Mouse (Mus musculus): ENCODE measurements around the gene Sema4a.

Gene Sema4a

GRCm38 (mm10) chr3:88486043-88486442, 25.1 kb upstream of the Sema4a start:
- no peak for DNase-seq

DNA sequence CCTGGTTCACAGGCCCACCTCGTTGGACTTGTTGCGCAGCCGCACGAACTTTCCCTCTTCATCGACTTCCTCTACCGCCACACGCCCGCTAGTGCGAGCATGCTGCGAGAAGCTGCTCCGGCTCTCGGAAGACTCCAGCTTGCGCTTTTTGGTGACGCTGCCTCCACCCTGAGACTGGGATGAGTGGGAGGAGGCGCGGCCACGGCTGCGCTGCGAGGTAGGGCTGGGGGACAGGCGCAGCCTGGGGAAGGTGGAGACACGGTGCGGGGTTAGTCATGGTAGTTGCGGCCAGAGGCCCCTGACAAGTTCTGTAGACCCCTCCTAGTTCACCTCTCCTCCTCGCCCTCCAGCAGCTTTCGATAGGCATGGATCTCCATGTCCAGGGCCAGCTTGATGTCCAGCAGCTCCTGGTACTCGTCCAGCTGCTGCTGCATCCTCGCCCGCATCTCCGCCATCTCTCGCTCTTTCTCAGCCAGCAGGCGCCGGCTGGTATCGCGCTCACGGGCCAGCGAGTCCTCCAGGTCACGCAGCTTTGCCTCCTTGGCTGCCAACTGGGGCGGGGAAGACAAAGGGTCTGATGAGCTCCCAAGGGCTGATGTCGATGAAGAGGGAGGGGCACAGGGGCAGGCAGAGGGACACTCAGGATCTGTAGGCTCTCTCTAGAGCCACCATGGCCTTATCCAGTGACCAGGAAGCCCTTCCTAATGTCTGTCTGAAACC, 23.8 kb upstream of the Sema4a start:
- DNase-seq, result no peak

- DNase-seq, result peak; percentile 75 to 89
These were observed 22.6 kb upstream of the Sema4a start for GRCm38 (mm10) chr3:88483621-88484020.

DNA sequence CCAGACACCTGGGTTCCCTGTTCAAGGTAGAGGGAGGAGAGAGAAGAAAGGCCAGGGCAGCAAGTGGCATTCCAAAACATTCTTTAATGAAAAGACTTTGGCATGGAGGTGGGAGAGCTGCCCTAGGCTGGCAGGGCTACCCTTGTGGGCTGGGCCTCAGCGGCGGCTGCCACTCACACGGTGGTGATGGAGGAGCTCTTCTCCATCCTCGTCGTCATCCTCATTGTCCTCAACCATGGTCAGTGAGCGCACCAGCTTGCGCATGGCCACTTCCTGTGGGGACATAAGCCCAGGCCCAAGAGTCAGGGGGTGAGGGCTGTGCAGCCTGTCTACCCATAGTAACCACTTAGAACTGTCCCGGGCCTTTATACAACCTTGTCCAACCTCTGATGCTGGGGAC, 22.2 kb upstream of the Sema4a start:
- no peak for DNase-seq

DNA sequence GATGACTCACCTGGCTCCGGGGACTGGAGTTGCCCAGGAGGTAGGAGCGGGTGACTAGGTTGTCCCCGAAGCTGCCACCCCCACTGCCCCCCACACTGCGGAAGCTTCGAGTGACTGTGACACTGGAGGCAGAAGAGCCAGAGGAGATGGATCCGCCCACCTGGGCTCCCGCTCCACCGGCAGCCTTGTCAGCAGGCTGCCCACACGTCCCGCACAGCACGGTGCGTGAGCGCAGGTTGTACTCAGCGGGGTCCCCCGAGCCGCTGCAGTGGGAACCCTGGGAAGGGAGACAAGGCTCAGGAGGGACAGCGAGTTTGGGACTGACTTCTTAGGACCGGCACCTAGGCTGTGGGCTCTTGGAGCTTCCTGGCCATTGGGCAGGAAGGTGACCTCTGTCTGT, 21.4 kb upstream of the Sema4a start:
- no peak for DNase-seq

DNA sequence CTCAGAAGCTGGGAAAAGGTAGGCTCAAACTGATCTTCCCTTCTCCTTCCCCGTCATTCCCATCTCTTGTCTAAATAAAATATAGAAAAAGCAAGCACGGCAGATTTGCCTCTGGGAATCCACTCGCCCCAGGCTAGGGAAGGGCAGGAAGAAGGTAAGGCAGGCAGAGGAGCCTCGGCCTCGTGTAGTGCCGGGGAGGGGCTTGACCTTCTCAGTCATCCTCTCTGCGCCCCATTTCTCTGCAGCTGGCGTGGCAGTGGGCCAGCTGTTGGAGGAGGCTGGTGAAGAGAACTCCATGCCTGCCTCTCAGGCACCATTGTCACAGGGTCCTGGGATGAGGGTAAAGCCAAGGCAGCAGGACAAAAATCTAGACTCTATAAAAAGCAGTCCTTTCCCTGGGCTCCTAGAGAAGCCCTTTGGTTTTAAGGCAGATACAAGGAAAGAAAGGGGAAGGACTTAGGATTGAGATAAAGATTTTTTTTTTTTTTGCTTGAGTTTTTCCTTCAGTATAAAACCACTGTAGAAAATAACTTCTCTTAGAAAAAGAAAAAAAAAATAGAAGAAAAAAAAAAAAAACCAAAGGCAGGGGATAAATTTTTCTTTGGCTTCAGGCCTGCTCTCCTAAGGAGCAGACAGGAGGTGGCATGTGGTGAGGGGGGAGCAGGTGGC, 20.5 kb upstream of the Sema4a start:
- no peak for DNase-seq

DNA sequence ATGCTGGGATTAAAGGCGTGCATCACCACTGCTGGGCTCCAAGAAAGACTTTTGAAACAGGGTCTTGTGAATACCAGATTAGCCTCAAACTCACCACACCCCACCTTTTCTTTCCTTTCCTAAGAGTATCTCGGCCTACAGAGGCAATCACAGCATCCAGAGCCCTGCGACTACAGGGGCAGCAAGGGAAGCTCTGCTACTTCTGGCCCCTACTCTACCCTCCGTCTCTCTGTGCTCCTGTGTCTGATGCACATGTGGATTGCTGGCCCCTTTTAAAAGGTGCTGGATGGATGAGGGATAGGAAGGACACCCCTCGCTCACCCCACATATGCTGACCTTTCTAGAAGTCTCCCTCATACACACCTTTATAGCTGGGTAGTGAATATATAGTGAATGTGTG, 19.7 kb upstream of the Sema4a start:
- no peak for DNase-seq

GRCm38 (mm10) chr3:88479828-88480227, 18.8 kb upstream of the Sema4a start:
- DNase-seq, result no peak

- DNase-seq, result no peak
These were observed 18.2 kb upstream of the Sema4a start for GRCm38 (mm10) chr3:88479163-88479562.

DNA sequence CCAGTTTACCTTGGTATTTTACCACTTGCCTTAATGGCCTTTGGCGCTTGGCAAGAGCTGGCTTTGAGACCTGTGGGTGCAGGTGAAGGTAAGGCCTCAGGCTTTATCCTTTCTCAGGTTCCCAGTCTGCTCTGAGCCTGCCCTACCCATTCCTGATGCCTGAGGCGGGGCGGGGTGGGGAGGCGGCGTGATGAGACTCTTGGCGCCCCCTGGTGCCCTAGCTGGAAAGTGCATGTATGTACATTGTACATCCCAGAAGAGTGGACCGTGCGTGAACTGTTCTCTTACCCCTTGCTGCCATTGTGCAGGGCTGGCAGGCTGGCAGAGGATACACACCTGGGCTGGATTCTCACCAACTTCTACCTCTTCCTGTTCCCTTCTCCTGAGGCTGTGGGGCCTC, 16.8 kb upstream of the Sema4a start:
- peak; percentile 84 to 94 for DNase-seq

GRCm38 (mm10) chr3:88476403-88476802, 15.4 kb upstream of the Sema4a start:
- no peak for DNase-seq

DNA sequence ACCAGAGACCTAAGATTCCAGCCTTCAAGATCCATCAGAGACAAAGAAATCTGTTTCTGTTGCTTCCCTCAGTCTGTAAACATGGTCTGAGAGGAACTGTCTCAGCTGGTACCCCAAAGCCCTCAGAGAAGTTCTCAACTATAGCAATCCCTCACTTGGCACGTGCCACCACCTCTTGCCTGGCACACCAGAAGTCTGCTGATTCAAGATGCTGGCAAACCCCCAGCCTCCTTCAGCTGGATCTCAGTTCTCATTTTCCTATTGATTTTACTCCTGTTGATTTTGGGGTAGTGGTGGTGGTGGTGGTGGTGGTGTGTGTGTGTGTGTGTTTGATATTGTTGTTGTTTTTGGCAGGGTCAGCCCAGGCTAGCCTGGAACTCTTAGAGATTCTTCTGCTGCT, 12.6 kb upstream of the Sema4a start:
- no peak for DNase-seq

- no peak for DNase-seq
These were observed 12.0 kb upstream of the Sema4a start for GRCm38 (mm10) chr3:88473020-88473419.

DNA sequence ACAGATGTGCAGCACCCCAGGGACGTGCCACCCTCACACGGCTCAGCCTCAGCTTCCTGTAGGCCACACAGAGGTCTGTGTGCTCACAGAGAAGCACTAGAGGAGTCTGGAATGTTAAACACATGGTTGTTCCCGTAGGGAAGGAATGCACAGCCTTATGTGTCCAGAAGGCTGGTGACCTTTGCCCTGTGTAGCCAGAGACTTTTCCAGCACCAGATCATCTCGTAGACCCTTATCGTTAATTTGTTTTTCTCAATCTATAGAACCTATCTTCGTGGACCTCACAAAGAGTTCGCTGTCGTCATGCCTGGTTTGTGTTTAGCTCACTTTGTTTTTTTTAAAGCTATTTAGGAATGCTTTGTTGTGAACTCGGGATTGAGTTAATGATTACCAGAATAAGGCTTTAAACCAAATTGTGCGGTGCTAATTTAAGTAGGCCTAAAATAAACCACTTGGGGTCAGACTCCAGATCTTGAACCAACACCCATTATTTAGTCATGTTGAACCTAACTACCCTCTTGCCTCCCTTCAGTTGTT, 10.0 kb upstream of the Sema4a start:
- peak; percentile 51 to 58 for DNase-seq

DNA sequence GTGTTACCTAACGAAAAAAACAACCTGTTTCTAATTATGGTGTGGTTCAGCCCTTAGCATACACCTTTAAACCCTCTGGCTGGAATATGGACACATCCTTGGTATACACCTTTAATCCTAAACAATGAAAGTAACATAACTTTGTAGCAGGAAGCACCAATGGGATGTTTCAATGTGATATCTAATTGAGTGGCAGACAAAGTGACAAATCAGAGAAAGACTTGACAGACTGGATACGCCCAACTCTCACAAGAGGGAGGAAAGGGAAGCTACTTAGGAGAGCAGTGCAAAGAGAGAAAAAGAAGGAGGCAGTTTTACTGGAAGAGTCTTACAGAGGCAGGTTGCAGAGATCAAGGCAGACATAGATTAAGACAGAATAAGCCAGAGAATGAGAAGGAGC, 8.5 kb upstream of the Sema4a start:
- DNase-seq, result no peak

- DNase-seq, result peak; percentile 88 to 96
These were observed 6.3 kb upstream of the Sema4a start for GRCm38 (mm10) chr3:88467116-88467824.

DNA sequence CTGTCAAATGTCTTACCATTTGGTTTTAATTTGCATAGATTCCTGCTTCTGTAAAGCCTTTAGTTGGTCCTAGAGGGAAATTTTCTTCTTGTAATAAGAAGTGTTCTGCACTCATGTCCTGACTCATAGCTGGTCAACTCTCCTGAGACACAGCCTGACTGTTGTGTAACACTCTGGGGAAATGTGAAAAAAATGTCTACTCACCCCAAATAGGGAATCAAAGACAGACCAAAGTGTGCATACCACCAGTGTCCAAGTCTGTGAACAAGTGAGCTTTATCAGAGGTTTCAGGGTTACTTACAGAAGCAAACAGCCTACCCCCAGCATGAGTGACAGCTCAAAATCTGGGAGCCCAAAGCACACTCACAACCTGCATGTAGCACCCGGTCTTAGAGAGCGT, 4.1 kb upstream of the Sema4a start:
- no peak for DNase-seq

GRCm38 (mm10) chr3:88464425-88464824, 3.4 kb upstream of the Sema4a start:
- no peak for DNase-seq

DNA sequence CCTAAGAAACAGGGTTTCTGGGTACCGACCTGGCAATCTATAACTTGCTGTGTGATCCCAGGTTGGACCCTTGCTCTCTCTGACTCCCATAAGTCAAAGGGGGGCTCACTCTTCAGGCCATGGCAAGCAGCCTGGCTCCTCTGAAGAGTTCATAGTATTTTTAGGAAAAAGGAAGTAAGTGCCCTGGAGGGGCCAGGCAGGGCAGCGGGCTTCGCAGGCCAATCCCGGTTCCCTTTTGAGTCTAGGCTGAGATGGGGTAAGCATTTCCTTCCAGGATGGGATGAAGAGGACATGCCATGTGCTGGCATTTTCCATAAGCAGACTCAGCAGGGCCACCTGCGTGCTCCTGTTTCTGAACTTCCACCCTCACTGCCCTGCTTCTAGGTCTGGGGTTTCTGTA, 953 bp downstream of the Sema4a start:
- no peak for DNase-seq

- no peak for DNase-seq
These were observed 2.2 kb downstream of the Sema4a start for GRCm38 (mm10) chr3:88458778-88459219.

DNA sequence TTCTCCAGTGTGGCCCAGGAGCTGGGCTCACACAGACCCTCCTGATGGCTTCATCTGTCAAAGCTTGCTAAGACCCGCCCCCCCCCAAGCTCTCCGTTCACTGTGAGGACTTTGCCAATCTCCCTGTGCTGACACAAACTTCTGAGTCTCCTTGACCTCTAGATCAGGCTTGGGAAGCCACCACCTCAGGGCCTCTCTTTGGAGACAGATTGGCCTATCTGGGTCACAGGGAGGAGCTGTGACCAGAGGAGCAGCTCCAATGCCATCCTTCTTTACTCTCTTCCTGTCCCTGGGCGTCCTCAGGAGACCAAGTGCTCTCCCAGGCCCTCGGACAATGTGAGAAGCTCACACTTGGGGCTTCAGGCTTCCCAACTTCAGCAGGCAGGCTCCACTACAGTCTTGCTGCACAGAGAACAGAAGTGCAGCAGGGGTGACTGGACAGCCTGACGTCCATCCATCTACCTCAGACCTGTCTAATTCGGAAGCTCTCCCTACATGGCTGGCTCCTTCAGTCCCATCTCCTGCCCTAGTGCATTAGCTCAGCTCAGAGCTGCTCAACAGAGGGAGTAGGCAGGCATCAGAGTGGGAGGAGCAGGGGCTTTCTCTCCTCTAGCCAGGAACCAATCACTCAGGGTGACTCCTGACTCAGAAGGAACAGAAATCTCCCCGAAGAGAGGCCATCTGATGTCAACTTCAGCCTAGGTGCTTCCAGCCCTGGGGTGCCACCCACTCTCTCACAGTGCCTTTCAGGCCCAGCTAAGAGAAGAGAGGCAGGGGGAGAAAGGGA, 4.0 kb downstream of the Sema4a start:
- DNase-seq, result no peak

- peak; percentile 90 to 95 for DNase-seq
These were observed 4.7 kb downstream of the Sema4a start for GRCm38 (mm10) chr3:88456313-88456712.
